Mouse (Mus musculus) megakaryocyte, embryonic 14.5 days (primary cell): ENCODE results near the gene Igfbp1.

ENCODE experiments used
- FLI1 ChIP-seq: IDR thresholded peaks from 2 replicates; pipeline ENCODE4 v1.6.1; 2012; ENCODE audit warnings: low read length, inconsistent platforms, mixed read lengths
- GATA1 ChIP-seq: IDR thresholded peaks from 3 replicates; pipeline ENCODE4 v1.6.1; 2012; ENCODE audit warnings: mixed read lengths, low read length, inconsistent platforms, borderline replicate concordance

DNA sequence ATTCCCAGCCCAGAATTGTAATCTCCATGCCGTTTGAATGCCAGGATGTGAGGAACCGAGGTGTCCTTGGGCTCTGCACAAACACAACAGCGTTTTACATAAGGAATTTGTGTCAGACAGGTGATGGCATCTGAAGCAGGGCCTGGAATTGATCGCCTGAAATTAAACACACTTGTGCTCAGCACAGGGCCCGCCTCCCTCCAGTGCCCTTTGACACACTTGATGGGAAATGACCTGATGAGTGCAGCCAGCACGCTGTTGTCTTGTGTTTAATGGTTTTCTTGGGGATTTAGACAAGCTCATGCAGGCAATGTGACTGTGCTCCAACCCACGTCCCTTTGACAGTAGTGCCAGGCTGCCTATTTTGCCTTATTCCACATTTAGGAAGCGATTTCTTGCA, 10.1 kb upstream of the Igfbp1 start:
- TF ChIP-seq GATA1 (no peak), FLI1 (no peak)
